Mouse (Mus musculus): Measurements from ENCODE around the gene Mcfd2. TPM values are rescaled to one million over a fixed set of nuclear protein-coding genes. Genes with fewer than 3 reads are reported as not detected.
"Not testable (repeated sequence)": the region's sequence is repeated elsewhere in the genome, so short reads cannot be mapped to it uniquely, and the experiment has no call there.

Mcfd2 gene
- polyA plus RNA-seq, 1 experiment from 2014 or later = 92.1 TPM

DNA sequence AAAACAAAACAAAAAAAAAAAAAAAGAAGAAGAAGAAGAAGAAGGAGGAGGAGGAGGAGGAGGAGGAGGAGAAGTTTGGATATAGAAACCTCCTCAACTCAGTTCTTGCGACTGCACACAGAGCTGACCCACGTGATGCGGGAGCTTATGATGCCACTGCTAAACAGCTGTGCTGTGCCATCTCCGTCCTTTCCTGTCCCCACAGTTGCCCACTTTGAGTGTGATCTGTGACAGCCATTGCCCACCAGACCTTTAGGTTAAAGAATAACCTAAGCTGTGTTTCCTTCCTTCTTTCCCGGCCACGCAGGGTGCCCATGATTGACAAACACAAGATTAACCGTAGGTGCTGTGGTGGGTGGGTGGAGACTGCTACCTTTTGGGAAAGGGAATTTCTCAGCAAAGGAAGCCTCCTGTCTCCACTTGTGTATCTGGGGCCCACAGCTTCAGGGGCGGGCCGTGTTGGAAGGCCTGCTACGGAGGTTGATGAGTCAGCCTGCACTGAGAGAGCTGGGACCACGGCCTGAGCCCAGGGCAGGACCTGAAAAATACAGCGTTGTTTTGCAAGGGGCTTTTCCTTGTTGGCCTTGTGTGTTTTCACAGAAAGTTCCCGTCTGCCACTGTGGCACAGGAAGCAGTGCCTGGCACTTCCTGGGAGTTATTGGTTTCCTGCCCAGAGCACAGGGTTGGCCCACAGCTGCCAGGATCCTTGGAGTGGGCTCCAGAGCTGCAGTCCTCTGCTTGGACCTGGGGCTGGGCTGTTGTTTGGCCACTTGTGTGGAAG is 36.5 kb upstream of the Mcfd2 start:
- H3K9me3 ChIP-seq = no peaks in the 10 kb centered on the region
- peaks cover 9% of the 10 kb centered on the region for H3K4me1 ChIP-seq
- H3K27ac ChIP-seq = no peak overlapping the region
- H3K36me3 ChIP-seq = no peaks in the 10 kb centered on the region
- H3K4me2 ChIP-seq = no peak overlapping the region
- H3K9ac ChIP-seq = no peak overlapping the region
- ATAC-seq (ENCODE audit: insufficient number of reproducible peaks, low FRiP score, low TSS enrichment, low read depth) = no peak
- no peaks in the 10 kb centered on the region for H3K27me3 ChIP-seq
- H3K4me3 ChIP-seq = no peak overlapping the region
- 64% methylated on average over 13 of the region's 13 CpGs for WGBS

DNA sequence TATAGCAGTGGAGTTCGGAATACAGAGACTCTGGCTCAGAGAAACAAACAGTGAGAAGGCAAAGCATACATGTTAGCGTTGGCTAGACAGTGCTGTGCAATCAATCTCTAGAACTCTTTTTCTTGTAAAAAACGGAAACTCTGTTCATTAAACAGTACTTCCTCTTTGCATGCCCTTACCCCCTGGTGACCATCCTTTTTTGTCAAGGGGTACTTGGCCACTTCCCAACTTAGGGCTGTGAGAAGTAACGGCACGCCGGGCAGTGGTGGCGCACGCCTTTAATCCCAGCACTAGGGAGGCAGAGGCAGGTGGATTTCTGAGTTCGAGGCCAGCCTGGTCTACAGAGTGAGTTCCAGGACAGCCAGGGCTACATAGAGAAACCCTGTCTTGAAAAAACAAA is 35.9 kb upstream of the Mcfd2 start:
- H3K9me3 ChIP-seq; H3K4me3 ChIP-seq; H3K36me3 ChIP-seq; H3K4me2 ChIP-seq; H3K4me1 ChIP-seq; H3K9ac ChIP-seq; H3K27ac ChIP-seq; ATAC-seq (ENCODE audit: insufficient number of reproducible peaks, low FRiP score, low TSS enrichment, low read depth); H3K27me3 ChIP-seq: not testable (repeated sequence)
- 85% methylated on average over 9 of the region's 9 CpGs for WGBS

DNA sequence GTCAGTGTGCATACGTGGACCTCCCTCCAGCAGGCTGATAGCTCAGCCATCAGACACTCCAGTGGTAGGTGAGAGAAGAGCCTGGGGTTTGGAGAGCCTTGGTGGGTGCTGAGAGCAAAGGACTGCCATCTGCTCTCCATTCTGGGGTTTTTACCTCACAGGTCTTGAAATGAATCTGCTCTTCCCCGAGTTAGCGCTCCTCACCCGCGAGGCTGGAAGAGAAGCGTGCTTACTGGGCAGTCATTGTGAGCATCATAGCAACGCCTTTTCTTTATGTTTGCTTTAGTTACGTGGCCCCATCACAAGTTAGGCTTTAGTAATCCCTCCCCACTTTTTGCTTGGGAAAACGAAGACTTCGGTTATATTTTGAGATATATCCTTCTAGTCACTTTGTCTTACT is 34.6 kb upstream of the Mcfd2 start:
- ATAC-seq (ENCODE audit: insufficient number of reproducible peaks, low FRiP score, low TSS enrichment, low read depth) = no peak
- Histone ChIP-seq H3K4me1 (peaks cover 9% of the 10 kb centered on the region), H3K36me3 (no peaks in the 10 kb centered on the region), H3K27me3 (no peaks in the 10 kb centered on the region), H3K27ac (no peak overlapping the region), H3K9ac (no peak overlapping the region), H3K4me2 (no peak overlapping the region), H3K9me3 (no peaks in the 10 kb centered on the region), H3K4me3 (no peak overlapping the region)
- 80% methylated on average over 10 of the region's 10 CpGs for WGBS

DNA sequence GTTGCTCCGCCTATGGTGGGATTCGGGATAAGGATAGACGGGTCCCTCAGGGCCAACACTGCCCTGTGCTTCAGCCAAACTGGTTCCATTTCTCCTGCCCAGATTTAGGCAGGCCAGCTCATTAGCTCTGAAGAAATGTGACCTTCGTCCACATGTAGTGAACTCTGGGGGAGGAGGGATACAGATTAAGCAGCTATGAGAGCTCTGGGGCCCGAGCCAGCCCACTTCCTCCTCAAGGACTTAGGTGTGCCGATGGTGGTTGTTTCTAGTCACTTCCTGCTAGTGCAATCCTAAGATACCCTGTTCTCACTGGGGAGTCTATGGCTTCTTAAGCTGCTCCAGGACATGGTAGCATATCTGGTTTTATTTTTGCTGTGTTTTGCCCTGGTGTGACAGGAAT is 33.2 kb upstream of the Mcfd2 start:
- no peaks in the 10 kb centered on the region for H3K9me3 ChIP-seq
- no peak overlapping the region for H3K4me2 ChIP-seq
- peaks cover 9% of the 10 kb centered on the region; the same call in 1 of the 2 replicates for H3K4me1 ChIP-seq
- H3K36me3 ChIP-seq = no peaks in the 10 kb centered on the region
- no peak for ATAC-seq (ENCODE audit: insufficient number of reproducible peaks, low FRiP score, low TSS enrichment, low read depth)
- H3K27me3 ChIP-seq = no peaks in the 10 kb centered on the region
- H3K9ac ChIP-seq = no peak overlapping the region
- peak overlapping the region; percentile 1; the same call in 1 of the 2 replicates for H3K27ac ChIP-seq
- 54% methylated on average over 6 of the region's 6 CpGs for WGBS
- no peak overlapping the region for H3K4me3 ChIP-seq

DNA sequence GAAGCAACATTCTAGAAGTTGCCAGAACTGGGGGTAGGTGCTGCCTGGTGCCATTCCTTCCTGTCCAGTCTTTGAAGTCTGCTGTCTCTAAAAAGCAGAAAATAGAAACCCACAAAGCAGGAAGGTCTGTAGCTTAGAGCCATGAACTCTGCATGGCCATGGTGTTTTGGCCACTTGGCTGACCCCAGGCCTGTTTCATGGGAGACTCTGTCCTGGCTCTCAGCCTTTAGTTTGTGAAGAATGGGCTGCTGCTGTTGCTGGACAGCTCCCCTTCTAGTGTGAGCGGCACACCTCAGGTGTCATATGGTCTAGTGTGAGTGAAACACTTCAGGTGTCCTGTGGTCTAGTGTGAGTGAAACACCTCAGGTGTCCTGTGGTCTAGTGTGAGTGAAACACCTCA is 31.0 kb upstream of the Mcfd2 start:
- ATAC-seq (ENCODE audit: insufficient number of reproducible peaks, low FRiP score, low TSS enrichment, low read depth); H3K4me1 ChIP-seq; H3K4me2 ChIP-seq; H3K4me3 ChIP-seq; H3K9me3 ChIP-seq; H3K27me3 ChIP-seq; H3K27ac ChIP-seq; H3K36me3 ChIP-seq; H3K9ac ChIP-seq: not testable (repeated sequence)
- 68% methylated on average over 1 of the region's 1 CpGs for WGBS

DNA sequence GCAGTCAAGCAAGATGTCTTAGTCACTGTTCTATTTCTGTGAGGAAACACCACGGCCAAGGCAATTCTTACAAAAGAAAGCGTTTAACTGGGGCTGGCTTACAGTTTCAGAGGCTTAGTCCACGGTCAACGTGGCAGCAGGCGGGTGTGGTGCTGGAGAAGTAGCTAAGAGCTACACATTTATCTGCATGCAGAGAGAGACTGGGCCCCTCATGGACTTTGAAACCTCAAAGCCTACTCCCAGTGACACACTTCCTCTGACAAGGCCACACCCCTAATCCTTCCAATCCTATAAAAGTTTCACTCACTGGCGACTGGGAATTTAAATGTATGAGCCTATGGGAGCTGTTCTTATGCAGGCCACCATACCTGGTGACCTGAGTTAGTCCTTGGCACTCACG is 30.0 kb upstream of the Mcfd2 start:
- Histone ChIP-seq H3K27ac (no peak overlapping the region), H3K36me3 (no peaks in the 10 kb centered on the region), H3K4me3 (no peak overlapping the region), H3K4me2 (no peak overlapping the region), H3K27me3 (no peaks in the 10 kb centered on the region), H3K4me1 (peaks cover 9% of the 10 kb centered on the region; the same call in 1 of the 2 replicates), H3K9ac (no peak overlapping the region), H3K9me3 (no peaks in the 10 kb centered on the region)
- 76% methylated on average over 7 of the region's 7 CpGs for WGBS
- no peak for ATAC-seq (ENCODE audit: insufficient number of reproducible peaks, low FRiP score, low TSS enrichment, low read depth)

DNA sequence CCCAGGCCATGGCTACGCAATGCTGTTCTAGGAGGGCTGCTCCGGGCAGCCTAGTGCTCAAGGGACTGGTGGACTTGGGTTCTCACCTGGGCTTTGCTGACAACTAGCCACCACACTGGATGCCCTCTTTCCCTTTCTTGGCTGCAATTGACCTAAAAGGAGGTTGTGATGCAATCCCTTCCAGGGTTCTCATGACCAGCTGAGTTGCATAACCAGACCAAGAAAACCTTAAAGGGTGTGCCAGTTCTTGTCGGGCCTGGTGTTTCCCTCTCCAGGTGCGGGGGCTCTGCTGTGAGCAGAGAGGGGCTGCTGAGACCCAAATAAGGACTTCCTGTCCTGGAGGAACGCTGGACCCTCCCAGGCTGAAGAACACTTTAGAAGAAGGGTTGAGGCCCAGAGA is 27.4 kb upstream of the Mcfd2 start:
- H3K4me3 ChIP-seq = no peak overlapping the region
- no peak overlapping the region for H3K27ac ChIP-seq
- 76% methylated on average over 5 of the region's 5 CpGs for WGBS
- no peaks in the 10 kb centered on the region for H3K27me3 ChIP-seq
- no peak overlapping the region for H3K4me2 ChIP-seq
- no peaks in the 10 kb centered on the region; the same call in 1 of the 2 replicates for H3K4me1 ChIP-seq
- no peak for ATAC-seq (ENCODE audit: insufficient number of reproducible peaks, low FRiP score, low TSS enrichment, low read depth)
- no peaks in the 10 kb centered on the region for H3K9me3 ChIP-seq
- no peak overlapping the region for H3K9ac ChIP-seq
- H3K36me3 ChIP-seq = no peaks in the 10 kb centered on the region

DNA sequence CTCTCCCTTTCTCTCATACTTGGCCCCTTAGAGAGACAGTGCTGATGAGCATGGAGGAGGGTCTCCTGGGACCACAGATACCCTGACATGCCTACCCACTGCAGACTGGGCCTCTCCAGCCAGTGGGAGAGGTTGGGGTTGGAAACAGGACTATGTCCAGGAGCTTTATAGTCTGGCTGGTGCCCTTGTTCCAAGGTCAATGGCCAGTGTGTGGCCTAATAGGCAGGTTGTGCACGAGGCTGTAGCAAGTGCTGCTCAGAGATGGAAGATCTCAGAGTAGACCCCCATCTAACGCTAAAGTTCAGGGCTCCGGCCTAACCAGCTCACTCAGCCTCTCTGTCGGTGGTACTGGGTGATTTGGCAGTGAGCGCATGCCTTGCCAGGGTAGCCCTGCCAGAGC is 26.0 kb upstream of the Mcfd2 start:
- no peak for ATAC-seq (ENCODE audit: insufficient number of reproducible peaks, low FRiP score, low TSS enrichment, low read depth)
- 90% methylated on average over 5 of the region's 5 CpGs for WGBS
- Histone ChIP-seq H3K4me3 (no peak overlapping the region), H3K9me3 (no peaks in the 10 kb centered on the region), H3K9ac (no peak overlapping the region), H3K27me3 (no peaks in the 10 kb centered on the region), H3K4me1 (peaks cover 4% of the 10 kb centered on the region), H3K36me3 (no peaks in the 10 kb centered on the region), H3K4me2 (no peak overlapping the region), H3K27ac (no peak overlapping the region)

DNA sequence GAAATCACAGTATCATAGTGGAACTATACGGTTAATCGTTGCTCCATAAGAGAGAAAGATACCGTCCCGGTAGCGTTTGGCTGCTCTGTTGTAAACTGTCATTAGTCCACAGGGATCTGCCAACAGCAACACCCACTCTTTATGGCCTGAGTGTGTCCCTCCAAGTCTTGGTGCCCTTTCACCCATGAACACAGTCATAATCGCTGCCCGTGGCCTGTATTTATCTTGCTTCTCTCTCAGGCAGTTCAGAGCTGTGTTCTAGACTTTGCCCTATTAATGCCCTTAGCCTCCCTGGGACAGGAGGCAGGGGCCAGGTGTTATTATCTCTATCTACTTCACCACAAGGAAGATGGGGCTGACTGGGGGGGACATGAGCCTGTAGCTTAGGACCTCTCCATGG is 25.3 kb upstream of the Mcfd2 start:
- Histone ChIP-seq H3K4me1 (peaks cover 9% of the 10 kb centered on the region), H3K9ac (no peak overlapping the region), H3K9me3 (no peaks in the 10 kb centered on the region), H3K27me3 (no peaks in the 10 kb centered on the region), H3K4me3 (no peak overlapping the region), H3K4me2 (no peak overlapping the region), H3K36me3 (no peaks in the 10 kb centered on the region), H3K27ac (no peak overlapping the region)
- 84% methylated on average over 7 of the region's 7 CpGs for WGBS
- no peak for ATAC-seq (ENCODE audit: insufficient number of reproducible peaks, low FRiP score, low TSS enrichment, low read depth)

DNA sequence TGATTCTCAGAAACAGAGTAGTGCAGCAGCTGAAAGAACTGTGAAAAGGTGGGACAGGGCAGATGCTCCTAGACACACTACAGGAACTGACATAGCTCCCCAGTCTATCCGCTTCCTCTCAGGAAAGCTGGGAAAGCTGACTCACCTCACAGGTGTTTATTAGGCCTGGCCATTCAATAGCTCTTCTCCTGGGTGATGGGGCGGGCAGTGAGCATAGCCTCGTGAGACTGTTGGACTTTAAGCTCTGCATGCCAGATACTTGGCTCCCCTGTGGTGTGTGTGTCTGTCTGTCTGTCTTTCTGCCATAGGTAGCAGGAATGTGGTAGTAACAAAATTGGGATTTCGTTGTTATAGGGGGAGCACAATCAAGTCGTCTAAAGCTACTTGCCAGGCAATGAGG is 23.6 kb upstream of the Mcfd2 start:
- H3K4me2 ChIP-seq = no peak overlapping the region
- no peaks in the 10 kb centered on the region for H3K9me3 ChIP-seq
- H3K4me3 ChIP-seq = no peak overlapping the region
- H3K27ac ChIP-seq = no peak overlapping the region
- whole genome bisulfite sequencing = 71% methylated on average over 5 of the region's 5 CpGs
- H3K36me3 ChIP-seq = no peaks in the 10 kb centered on the region
- H3K27me3 ChIP-seq = peaks cover 13% of the 10 kb centered on the region
- no peak overlapping the region for H3K9ac ChIP-seq
- ATAC-seq (ENCODE audit: insufficient number of reproducible peaks, low FRiP score, low TSS enrichment, low read depth) = no peak
- peaks cover 15% of the 10 kb centered on the region for H3K4me1 ChIP-seq

DNA sequence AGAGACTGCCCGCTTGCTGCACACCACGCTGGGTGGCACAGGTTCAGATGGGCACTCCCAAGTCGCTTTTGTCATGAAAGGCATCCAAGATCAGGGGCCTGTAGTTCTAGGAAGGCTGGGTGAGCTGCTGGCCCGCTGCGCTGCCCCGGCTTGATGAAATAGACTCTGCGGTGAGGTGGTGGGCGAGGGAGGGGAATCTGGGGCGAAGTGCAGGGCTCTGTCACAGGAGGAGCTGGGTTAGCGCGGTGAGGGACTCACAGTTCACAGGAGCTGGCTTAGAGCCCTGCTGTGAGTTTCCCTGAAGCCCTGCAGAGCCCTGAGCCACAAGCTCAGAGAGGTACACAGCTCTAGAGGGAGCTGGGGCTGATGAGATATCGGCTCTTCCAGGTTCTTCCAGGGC is 22.4 kb upstream of the Mcfd2 start:
- Histone ChIP-seq H3K27ac (no peak overlapping the region), H3K4me3 (no peak overlapping the region), H3K9me3 (no peaks in the 10 kb centered on the region), H3K4me1 (peaks cover 27% of the 10 kb centered on the region), H3K4me2 (no peak overlapping the region), H3K27me3 (peaks cover 21% of the 10 kb centered on the region), H3K36me3 (no peaks in the 10 kb centered on the region), H3K9ac (no peak overlapping the region)
- WGBS = 47% methylated on average over 12 of the region's 12 CpGs
- no peak for ATAC-seq (ENCODE audit: insufficient number of reproducible peaks, low FRiP score, low TSS enrichment, low read depth)

DNA sequence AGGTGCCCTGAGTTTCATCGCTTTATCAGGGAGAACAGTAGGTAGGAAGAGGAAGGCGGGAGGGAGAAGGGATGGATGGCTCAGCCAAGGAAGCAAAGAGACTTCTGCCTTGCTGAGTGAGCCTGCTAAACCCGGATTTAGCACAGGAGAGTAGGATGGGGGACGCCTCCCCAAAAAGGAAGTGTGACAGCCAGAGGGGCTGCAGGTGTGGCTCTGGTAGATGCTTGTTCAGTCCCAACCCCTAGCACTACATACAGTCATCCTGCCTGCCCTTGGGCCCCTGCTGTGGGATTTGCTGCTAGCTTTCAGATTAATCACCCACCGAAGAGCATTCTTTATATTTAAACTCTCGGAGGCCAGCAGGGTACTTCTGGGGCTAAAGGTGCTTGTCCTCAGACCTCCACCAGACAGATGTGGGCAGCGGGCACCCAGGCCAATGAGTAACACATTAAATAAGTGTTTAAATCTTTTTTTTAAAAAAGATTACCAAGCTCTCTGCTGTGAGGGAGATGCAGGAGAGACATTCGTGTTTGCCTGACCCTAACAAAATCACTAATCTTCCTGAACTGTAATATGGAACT is 21.6 kb upstream of the Mcfd2 start:
- no peak for ATAC-seq (ENCODE audit: insufficient number of reproducible peaks, low FRiP score, low TSS enrichment, low read depth)

More for the DNA sequence above, 21.6 kb upstream of the Mcfd2 start:
- Histone ChIP-seq H3K9me3 (no peaks in the 10 kb centered on the region), H3K4me2 (no peak overlapping the region), H3K9ac (no peak overlapping the region), H3K27me3 (peaks cover 24% of the 10 kb centered on the region), H3K4me1 (peaks cover 30% of the 10 kb centered on the region), H3K4me3 (no peak overlapping the region), H3K36me3 (no peaks in the 10 kb centered on the region), H3K27ac (no peak overlapping the region)
- WGBS = 67% methylated on average over 8 of the region's 8 CpGs
